Mouse (Mus musculus): ENCODE results near the gene Proz. TPM values are rescaled to one million over a fixed set of nuclear protein-coding genes. Genes with fewer than 3 reads are reported as not detected.

The Proz gene
- total and polyA plus RNA-seq, 2 experiments from 2014 or later: 0.10 TPM; not detected in 1

- no peak overlapping the region for H3K4me3 ChIP-seq (ENCODE audit: low read depth, low read length)
- WGBS: 58% methylated on average over 8 of the region's 8 CpGs
- no peak overlapping the region for H3K4me2 ChIP-seq (ENCODE audit: low read depth, low read length)
- no peak overlapping the region for H3K9ac ChIP-seq (replicated peaks; ENCODE audit: low read depth, low read length)
- DNase-seq (ENCODE audit: low spot score) (peak; percentile 25), ATAC-seq (ENCODE audit: insufficient read depth, low read depth) (no peak)
- H3K4me1 ChIP-seq (ENCODE audit: control insufficient read depth, insufficient read depth): peaks cover 19% of the 10 kb centered on the region
- no peaks in the 10 kb centered on the region for H3K27me3 ChIP-seq (ENCODE audit: control insufficient read depth, insufficient read depth, low read length)
- TF ChIP-seq CTCF (IDR thresholded peaks at IDR 0.05; ENCODE audit: low read depth) (no peak), EP300 (IDR thresholded peaks at IDR 0.05; ENCODE audit: low read depth) (no peak)
- H3K36me3 ChIP-seq (replicated peaks; ENCODE audit: control insufficient read depth, insufficient read depth, low read length): no peaks in the 10 kb centered on the region
- no peaks in the 10 kb centered on the region for H3K9me3 ChIP-seq (replicated peaks; ENCODE audit: control insufficient read depth, low read length)
- peak overlapping the region; percentile 33; the same call in 1 of the 2 replicates for H3K27ac ChIP-seq (ENCODE audit: low read depth)
These were observed 48.3 kb downstream of the Proz start for GRCm38 (mm10) chr8:13108967-13109366.

- H3K36me3 ChIP-seq (replicated peaks; ENCODE audit: control insufficient read depth, insufficient read depth, low read length): no peaks in the 10 kb centered on the region
- no peaks in the 10 kb centered on the region for H3K9me3 ChIP-seq (replicated peaks; ENCODE audit: control insufficient read depth, low read length)
- no peak for ATAC-seq (ENCODE audit: insufficient read depth, low read depth)
- peaks cover 17% of the 10 kb centered on the region for H3K4me1 ChIP-seq (ENCODE audit: control insufficient read depth, insufficient read depth)
- H3K4me2 ChIP-seq (ENCODE audit: low read depth, low read length): no peak overlapping the region
- H3K27ac ChIP-seq (ENCODE audit: low read depth): no peak overlapping the region
- no peaks in the 10 kb centered on the region for H3K27me3 ChIP-seq (ENCODE audit: control insufficient read depth, insufficient read depth, low read length)
- no peak overlapping the region for H3K4me3 ChIP-seq (ENCODE audit: low read depth, low read length)
- 25% methylated on average over 1 of the region's 1 CpGs for WGBS
- H3K9ac ChIP-seq (replicated peaks; ENCODE audit: low read depth, low read length): no peak overlapping the region; the same call in 1 of the 2 replicates
- no peak for DNase-seq (ENCODE audit: low spot score)
- no peak for TF ChIP-seq EP300 (IDR thresholded peaks at IDR 0.05; ENCODE audit: low read depth)
- TF ChIP-seq CTCF (IDR thresholded peaks at IDR 0.05; ENCODE audit: low read depth): no peak
These were observed 48.8 kb downstream of the Proz start for GRCm38 (mm10) chr8:13109416-13109960.

GRCm38 (mm10) chr8:13111917-13112316, 51.2 kb downstream of the Proz start:
- DNase-seq (ENCODE audit: low spot score): no peak
- WGBS: 56% methylated on average over 11 of the region's 11 CpGs
- Histone ChIP-seq H3K4me1 (ENCODE audit: control insufficient read depth, insufficient read depth) (peaks cover 12% of the 10 kb centered on the region; the same call in 1 of the 2 replicates), H3K27me3 (ENCODE audit: control insufficient read depth, insufficient read depth, low read length) (no peaks in the 10 kb centered on the region), H3K36me3 (replicated peaks; ENCODE audit: control insufficient read depth, insufficient read depth, low read length) (peaks cover 7% of the 10 kb centered on the region; the same call in 1 of the 2 replicates), H3K9me3 (replicated peaks; ENCODE audit: control insufficient read depth, low read length) (no peaks in the 10 kb centered on the region), H3K9ac (replicated peaks; ENCODE audit: low read depth, low read length) (no peak overlapping the region), H3K4me3 (ENCODE audit: low read depth, low read length) (no peak overlapping the region), H3K4me2 (ENCODE audit: low read depth, low read length) (no peak overlapping the region), H3K27ac (ENCODE audit: low read depth) (no peak overlapping the region)
- TF ChIP-seq EP300 (IDR thresholded peaks at IDR 0.05; ENCODE audit: low read depth): no peak
- no peak for TF ChIP-seq CTCF (IDR thresholded peaks at IDR 0.05; ENCODE audit: low read depth)
- peak; percentile 50; the same call in 1 of the 2 replicates for ATAC-seq (ENCODE audit: insufficient read depth, low read depth)

DNA sequence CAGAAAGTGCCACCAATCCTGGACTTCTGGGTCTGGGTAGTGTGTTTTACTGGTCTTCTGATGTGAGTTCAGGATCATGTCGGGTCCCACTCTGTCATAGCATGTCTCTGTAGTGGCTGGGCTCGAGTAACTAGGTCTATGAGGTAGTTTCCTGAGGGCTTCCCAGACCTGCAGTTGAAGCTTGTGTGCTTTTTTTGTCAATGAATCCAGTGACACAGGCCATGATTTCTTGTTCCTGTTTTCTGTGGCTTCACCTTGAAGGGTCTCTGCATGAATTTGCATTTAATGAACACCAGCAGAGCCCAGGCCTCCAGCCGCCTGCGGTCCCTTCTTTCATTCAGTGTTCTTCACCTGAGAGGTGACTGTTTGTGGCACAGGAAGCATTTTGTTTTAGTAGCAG, 52.5 kb downstream of the Proz start:
- H3K27ac ChIP-seq (ENCODE audit: low read depth): no peak overlapping the region
- no peak overlapping the region for H3K4me3 ChIP-seq (ENCODE audit: low read depth, low read length)
- peaks cover 7% of the 10 kb centered on the region for H3K36me3 ChIP-seq (replicated peaks; ENCODE audit: control insufficient read depth, insufficient read depth, low read length)
- ATAC-seq (ENCODE audit: insufficient read depth, low read depth): no peak
- TF ChIP-seq EP300 (IDR thresholded peaks at IDR 0.05; ENCODE audit: low read depth) (no peak), CTCF (IDR thresholded peaks at IDR 0.05; ENCODE audit: low read depth) (no peak)
- no peak overlapping the region for H3K9ac ChIP-seq (replicated peaks; ENCODE audit: low read depth, low read length)
- 90% methylated on average over 4 of the region's 4 CpGs for WGBS
- H3K9me3 ChIP-seq (replicated peaks; ENCODE audit: control insufficient read depth, low read length): no peaks in the 10 kb centered on the region
- peaks cover 9% of the 10 kb centered on the region; the same call in 1 of the 2 replicates for H3K4me1 ChIP-seq (ENCODE audit: control insufficient read depth, insufficient read depth)
- no peaks in the 10 kb centered on the region for H3K27me3 ChIP-seq (ENCODE audit: control insufficient read depth, insufficient read depth, low read length)
- H3K4me2 ChIP-seq (ENCODE audit: low read depth, low read length): no peak overlapping the region
- no peak for DNase-seq (ENCODE audit: low spot score)

- Histone ChIP-seq H3K4me3 (ENCODE audit: low read depth, low read length) (no peak overlapping the region), H3K9me3 (replicated peaks; ENCODE audit: control insufficient read depth, low read length) (no peaks in the 10 kb centered on the region), H3K9ac (replicated peaks; ENCODE audit: low read depth, low read length) (no peak overlapping the region), H3K4me2 (ENCODE audit: low read depth, low read length) (no peak overlapping the region), H3K27ac (ENCODE audit: low read depth) (no peak overlapping the region), H3K4me1 (ENCODE audit: control insufficient read depth, insufficient read depth) (no peaks in the 10 kb centered on the region; the same call in 1 of the 2 replicates), H3K27me3 (ENCODE audit: control insufficient read depth, insufficient read depth, low read length) (no peaks in the 10 kb centered on the region), H3K36me3 (replicated peaks; ENCODE audit: control insufficient read depth, insufficient read depth, low read length) (peaks cover 27% of the 10 kb centered on the region)
- ATAC-seq (ENCODE audit: insufficient read depth, low read depth): no peak
- no peak for TF ChIP-seq EP300 (IDR thresholded peaks at IDR 0.05; ENCODE audit: low read depth)
- TF ChIP-seq CTCF (IDR thresholded peaks at IDR 0.05; ENCODE audit: low read depth): no peak
- DNase-seq (ENCODE audit: low spot score): no peak
- WGBS: 95% methylated on average over 2 of the region's 2 CpGs
These were observed 56.4 kb downstream of the Proz start for GRCm38 (mm10) chr8:13117096-13117495.

DNA sequence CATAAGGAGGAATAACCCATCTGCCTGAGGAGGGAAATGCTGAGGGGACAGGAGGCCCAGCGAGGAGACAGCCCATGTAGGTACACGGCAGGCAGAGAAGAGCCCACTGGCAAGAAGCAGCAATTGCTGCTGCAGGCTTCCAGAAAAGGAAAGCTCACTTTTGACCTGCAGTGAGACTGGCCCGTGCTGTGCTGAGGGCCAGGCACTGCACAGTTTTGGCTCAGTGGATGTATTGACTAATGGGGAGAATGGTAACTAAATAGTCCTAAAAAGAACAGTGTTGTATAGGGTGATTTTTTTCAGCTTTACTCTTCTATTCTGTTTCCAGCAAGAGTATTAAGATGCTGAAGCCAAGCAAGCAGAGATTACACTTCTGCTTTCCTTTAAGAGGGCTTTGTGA, 57.8 kb downstream of the Proz start:
- H3K27me3 ChIP-seq (ENCODE audit: control insufficient read depth, insufficient read depth, low read length): no peaks in the 10 kb centered on the region
- H3K36me3 ChIP-seq (replicated peaks; ENCODE audit: control insufficient read depth, insufficient read depth, low read length): peaks cover 34% of the 10 kb centered on the region
- no peak overlapping the region for H3K9ac ChIP-seq (replicated peaks; ENCODE audit: low read depth, low read length)
- H3K4me3 ChIP-seq (ENCODE audit: low read depth, low read length): no peak overlapping the region
- no peak overlapping the region for H3K4me2 ChIP-seq (ENCODE audit: low read depth, low read length)
- H3K9me3 ChIP-seq (replicated peaks; ENCODE audit: control insufficient read depth, low read length): no peaks in the 10 kb centered on the region
- no peak for ATAC-seq (ENCODE audit: insufficient read depth, low read depth)
- TF ChIP-seq EP300 (IDR thresholded peaks at IDR 0.05; ENCODE audit: low read depth): no peak
- no peak for TF ChIP-seq CTCF (IDR thresholded peaks at IDR 0.05; ENCODE audit: low read depth)
- 66% methylated on average over 3 of the region's 3 CpGs for WGBS
- H3K4me1 ChIP-seq (ENCODE audit: control insufficient read depth, insufficient read depth): peaks cover 3% of the 10 kb centered on the region; the same call in 1 of the 2 replicates
- DNase-seq (ENCODE audit: low spot score): no peak
- no peak overlapping the region for H3K27ac ChIP-seq (ENCODE audit: low read depth)

All from heart, postnatal 0 days (tissue).